In genomic region chr7:82206787-82207186, GRCm38 (mm10) we compare ENCODE assay signal across 18 mouse cellular contexts. TPM values are rescaled to one million over a fixed set of nuclear protein-coding genes. Genes with fewer than 3 reads are reported as not detected.
A peak's percentile ranks its signal among the peaks of the same experiment; 100 is the strongest.
DNase-seq lines count a peak whose midpoint lies in the region; ATAC-seq lines count a peak whose summit lies in the region.
"Had no signal": no experiment of that assay in that cellular context is flagged by ENCODE, and none has a peak within 500 bp of the region (broad histone marks: within the 10 kb centered on the region; RNA-seq: fewer than 3 reads in every experiment).

No protein-coding gene starts in this region.

- DNase-seq in cerebellum, postnatal 4 days (ENCODE audit: low spot score in 2 of 2), result no peak
- DNase-seq in heart, adult 9 months (ENCODE audit: low spot score in 2 of 2), result peak; percentile 10 to 30
- DNase-seq in heart, postnatal 4 days, result no peak
- peak; percentile 87 to 90 for DNase-seq in cerebellum, postnatal 25 days
- no peak for DNase-seq in layer of hippocampus, adult 8-10 months (ENCODE audit: low spot score in 2 of 2)
- DNase-seq in lung, postnatal 4 days, result no peak
- no peak for DNase-seq in kidney, adult 11 months
- DNase-seq: adrenal gland, adult 8-10 months; gastrocnemius, postnatal 36 days; kidney, postnatal 4 days; retina, postnatal 1 day; thymus, postnatal 14 days had no signal

- peak; percentile 95 for ATAC-seq in cerebellum, adult (ENCODE audit: insufficient number of reproducible peaks, low FRiP score, low TSS enrichment)
- ATAC-seq: intestine, embryonic 15.5 days; Patski had no signal

RNA-seq across cellular contexts. Expression of gene Sh3gl3, which starts 33.1 kb away (rescaled TPM):
- total RNA-seq in heart, postnatal 4 days (2021), result 1 to 10 TPM; 1.9 to 2.9 TPM
- total RNA-seq in layer of hippocampus, adult 8-10 months (2022), result 10 to 100 TPM; 41.8 to 43.4 (median 43.2) TPM
- total RNA-seq: common myeloid progenitor, adult 5-6 weeks; megakaryocyte progenitor cell, adult 5-6 weeks; monocyte, adult 5-6 weeks had no signal

Comparison
In these comparisons a context has a peak if more than half of its experiments do, and no peak if none do; other contexts are left out.
1. DNase-seq: peak in heart, adult 9 months (2 of 2) and cerebellum, postnatal 25 days (2 of 2); none in cerebellum, postnatal 4 days (0 of 2), heart, postnatal 4 days (single experiment), layer of hippocampus, adult 8-10 months (0 of 2), lung, postnatal 4 days (0 of 2) and kidney, adult 11 months (single experiment).
2. RNA of gene Sh3gl3, which starts 33.1 kb away (total RNA-seq): 41.8 to 43.4 TPM in layer of hippocampus, adult 8-10 months; 1.9 to 2.9 TPM in heart, postnatal 4 days; every median in the first group is over 10 times any median in the second.